Mouse (Mus musculus): ENCODE data around the gene Sptssb.

DNA sequence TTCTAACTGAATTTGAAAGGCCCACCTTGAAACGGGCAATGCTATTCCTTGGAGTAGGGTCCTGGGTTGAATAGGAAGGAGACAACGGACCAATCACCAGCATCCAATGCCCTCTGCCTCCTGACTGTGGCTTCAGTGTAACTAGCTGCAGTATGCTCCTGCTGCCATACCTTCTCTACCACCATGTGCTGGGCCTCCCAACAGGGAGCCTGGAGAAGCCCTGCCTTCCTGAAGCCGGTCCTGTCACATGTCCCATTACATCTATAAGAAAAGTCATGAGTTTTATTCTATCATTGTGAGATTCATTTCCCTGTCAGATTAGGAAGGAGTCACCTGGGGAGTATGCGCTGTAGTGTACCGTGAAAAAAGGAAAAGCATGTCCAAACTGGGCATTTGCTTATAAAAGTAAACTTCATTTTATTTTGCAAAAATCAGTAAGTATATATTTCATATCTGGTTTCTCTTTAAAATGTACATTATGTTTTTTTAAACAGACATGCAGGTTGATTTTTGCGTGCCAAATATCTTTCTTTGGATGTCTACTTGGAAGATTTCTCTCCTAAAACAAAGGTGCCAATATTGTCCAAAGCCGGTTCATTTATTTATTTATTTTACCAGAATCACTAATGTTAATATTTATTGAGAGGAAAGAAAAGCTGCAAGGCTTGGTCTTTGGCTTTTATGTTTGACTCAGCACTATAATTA, 40.4 kb downstream of the Sptssb start:
- TF ChIP-seq CTCF (IDR thresholded peaks at IDR 0.05; ENCODE audit: control insufficient read depth, insufficient read depth, insufficient replicate concordance, low read depth, low read length) (no peak), POLR2A (IDR thresholded peaks at IDR 0.05; ENCODE audit: control insufficient read depth, low read depth, low read length) (no peak)

All from testis, adult 2 months (tissue).